Mouse (Mus musculus) lung, embryonic 14.5 days (tissue): ENCODE data around the gene March9. TPM values are rescaled to one million over a fixed set of nuclear protein-coding genes. Genes with fewer than 3 reads are reported as not detected.

Experiments
- ATAC-seq: fragments of 200-750 bp; cut with Nextera tagmentation; 2 replicates; pipeline ENCODE4 v1.8.0; 2017; ENCODE audit warnings: mild to moderate bottlenecking, moderate TSS enrichment, moderate library complexity; ENCODE audit not compliant: insufficient read depth
- DNase-seq: peaks from one replicate; pipeline ENCODE4 v3.0.0-alpha.2; 2015
- H3K27ac ChIP-seq: fragments of 300-500 bp; sonication (generic); 2 replicates; pipeline ENCODE4 v1.5.1; 2014; ENCODE audit warnings: low read depth, mild to moderate bottlenecking, moderate library complexity
- H3K27me3 ChIP-seq: fragments of 300-500 bp; sonication (generic); 2 replicates; pipeline ENCODE4 v1.6.1; 2014; ENCODE audit warnings: low read length, control low read depth; ENCODE audit not compliant: insufficient read depth
- H3K36me3 ChIP-seq: fragments of 300-500 bp; sonication (generic); 2 replicates; pipeline ENCODE4 v1.6.1; 2014; ENCODE audit warnings: control low read depth; ENCODE audit not compliant: insufficient read depth
- H3K4me1 ChIP-seq: fragments of 300-500 bp; sonication (generic); 2 replicates; pipeline ENCODE4 v1.6.1; 2014; ENCODE audit warnings: antibody characterized with exemption, control low read depth; ENCODE audit not compliant: insufficient read depth
- H3K4me2 ChIP-seq: fragments of 300-500 bp; sonication (generic); 2 replicates; pipeline ENCODE4 v1.6.1; 2014; ENCODE audit warnings: mild to moderate bottlenecking
- H3K4me3 ChIP-seq: fragments of 300-500 bp; sonication (generic); 2 replicates; pipeline ENCODE4 v1.5.1; 2014; ENCODE audit warnings: low read depth, low read length
- H3K9ac ChIP-seq: fragments of 300-500 bp; sonication (generic); 2 replicates; pipeline ENCODE4 v1.6.1; 2014
- H3K9me3 ChIP-seq: fragments of 300-500 bp; sonication (generic); 2 replicates; pipeline ENCODE4 v1.6.1; 2016; ENCODE audit warnings: low read depth, low read length, control low read depth
- CTCF ChIP-seq: IDR thresholded peaks from 2 replicates; pipeline ENCODE4 v1.5.1; 2016; ENCODE audit warnings: antibody characterized with exemption, low read depth
- WGBS: fragments of 180-500 bp; shearing (Covaris S2); extraction: QIAGEN DNeasy Blood & Tissue Kit; methylation state at CpG from one replicate; pipeline ENCODE4 v1.1.7; 2014; 5-methylcytosine and 5-hydroxymethylcytosine counted together
- polyA plus RNA-seq: library from polyadenylated mRNA; unstranded; fragments of >200 nt; fragmentation: Nextera tagmentation; extraction: Ambion mirVana; gene quantifications from 2 replicates; pipeline ENCODE4 v1.2.1, GENCODE M21; 2014

The March9 gene
- 0.99 and 1.5 TPM in 2 replicates for polyA plus RNA-seq

GRCm38 (mm10) chr10:127059968-127060916 lies at the start of gene March9:
Gene March9, minus strand, starts transcription at chr10:127060184.
- peak within 1 kb of the TSS; percentile 46; the same call in 1 of the 2 replicates for H3K27ac ChIP-seq
- peaks cover 12% of the 10 kb centered on the region; the same call in 1 of the 2 replicates for H3K4me1 ChIP-seq
- H3K4me2 ChIP-seq, result peak within 1 kb of the TSS; percentile 95
- H3K9ac ChIP-seq, result peak within 1 kb of the TSS; percentile 72
- no peaks in the 10 kb centered on the region for H3K9me3 ChIP-seq
- H3K27me3 ChIP-seq, result peaks cover 30% of the 10 kb centered on the region
- no peak for TF ChIP-seq CTCF
- peak; percentile 80 for DNase-seq
- peak; percentile 16; the same call in 1 of the 2 replicates for ATAC-seq
- peak within 1 kb of the TSS; percentile 70 for H3K4me3 ChIP-seq
- WGBS, result under 1% methylated on average over 61 of the region's 72 CpGs
- H3K36me3 ChIP-seq, result peaks cover 18% of the 10 kb centered on the region

DNA sequence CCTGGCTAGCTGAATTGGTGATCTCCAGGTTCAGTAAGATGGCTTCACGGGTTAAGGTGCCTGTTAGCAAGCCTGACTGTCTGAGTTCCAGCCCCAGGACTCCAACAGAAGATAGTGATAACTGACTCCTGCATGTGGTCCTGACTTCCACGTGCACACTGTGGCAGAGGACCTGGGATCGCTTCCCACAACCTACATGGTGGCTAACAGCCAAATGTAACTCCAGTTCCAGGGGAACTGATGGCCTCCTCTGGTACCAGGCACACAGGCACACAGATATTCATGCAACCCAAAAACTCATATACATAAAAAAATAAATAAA lies 48.2 kb upstream of the March9 start:
- ATAC-seq (no peak), DNase-seq (no peak)
- WGBS, result 69% methylated on average over 3 of the region's 3 CpGs
- H3K27me3 ChIP-seq, result no peaks in the 10 kb centered on the region
- H3K27ac ChIP-seq, result no peak overlapping the region
- no peaks in the 10 kb centered on the region for H3K4me1 ChIP-seq
- H3K4me3 ChIP-seq, result no peak overlapping the region
- no peaks in the 10 kb centered on the region for H3K9me3 ChIP-seq
- TF ChIP-seq CTCF, result no peak
- H3K36me3 ChIP-seq, result peaks cover 14% of the 10 kb centered on the region
- no peak overlapping the region for H3K9ac ChIP-seq
- H3K4me2 ChIP-seq, result no peak overlapping the region

- no peak overlapping the region for H3K27ac ChIP-seq
- ATAC-seq (no peak), DNase-seq (no peak)
- no peaks in the 10 kb centered on the region for H3K9me3 ChIP-seq
- H3K4me1 ChIP-seq, result no peaks in the 10 kb centered on the region
- no peak overlapping the region for H3K4me2 ChIP-seq
- H3K4me3 ChIP-seq, result no peak overlapping the region
- H3K27me3 ChIP-seq, result no peaks in the 10 kb centered on the region
- peaks cover 11% of the 10 kb centered on the region for H3K36me3 ChIP-seq
- no peak for TF ChIP-seq CTCF
- H3K9ac ChIP-seq, result no peak overlapping the region
- 82% methylated on average over 16 of the region's 16 CpGs for WGBS
Observed at GRCm38 (mm10) chr10:127107563-127108261, 47.7 kb upstream of the March9 start.

GRCm38 (mm10) chr10:127103631-127104030 lies 43.6 kb upstream of the March9 start:
- no peak overlapping the region for H3K4me2 ChIP-seq
- peaks cover 24% of the 10 kb centered on the region for H3K36me3 ChIP-seq
- H3K9me3 ChIP-seq, result no peaks in the 10 kb centered on the region
- no peak overlapping the region for H3K4me3 ChIP-seq
- H3K9ac ChIP-seq, result no peak overlapping the region
- ATAC-seq, result no peak
- WGBS, result 61% methylated on average over 7 of the region's 7 CpGs
- H3K4me1 ChIP-seq, result no peaks in the 10 kb centered on the region
- no peak for TF ChIP-seq CTCF
- no peaks in the 10 kb centered on the region for H3K27me3 ChIP-seq
- no peak overlapping the region for H3K27ac ChIP-seq
- no peak for DNase-seq

DNA sequence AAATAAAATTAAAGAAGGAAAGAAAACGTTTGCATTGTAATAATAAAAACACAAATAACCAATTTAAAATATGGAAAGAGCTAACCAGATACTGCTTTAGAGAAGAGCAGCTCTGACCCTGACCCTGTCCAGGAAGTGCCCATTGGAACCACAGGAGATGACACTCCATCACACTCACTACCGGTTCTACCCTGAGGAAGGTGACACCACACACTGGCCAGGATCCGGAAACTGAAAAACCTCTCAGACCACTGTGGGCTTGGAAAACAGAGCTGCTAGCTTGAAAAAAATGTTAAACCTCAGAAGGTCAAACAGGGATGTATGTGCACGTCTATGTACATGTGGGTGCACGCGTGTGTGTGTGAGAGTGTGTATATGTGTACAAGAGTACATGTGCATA lies 41.2 kb upstream of the March9 start:
- no peaks in the 10 kb centered on the region for H3K9me3 ChIP-seq
- H3K27me3 ChIP-seq, result no peaks in the 10 kb centered on the region
- no peaks in the 10 kb centered on the region for H3K4me1 ChIP-seq
- H3K4me2 ChIP-seq, result no peak overlapping the region
- no peak for TF ChIP-seq CTCF
- DNase-seq (no peak), ATAC-seq (no peak)
- WGBS, result 72% methylated on average over 6 of the region's 6 CpGs
- peaks cover 42% of the 10 kb centered on the region for H3K36me3 ChIP-seq
- H3K9ac ChIP-seq, result no peak overlapping the region
- H3K4me3 ChIP-seq, result no peak overlapping the region
- H3K27ac ChIP-seq, result no peak overlapping the region

GRCm38 (mm10) chr10:127100414-127100813 lies 40.4 kb upstream of the March9 start:
- Histone ChIP-seq H3K9ac (no peak overlapping the region), H3K27ac (no peak overlapping the region), H3K9me3 (no peaks in the 10 kb centered on the region), H3K4me3 (no peak overlapping the region), H3K36me3 (peaks cover 45% of the 10 kb centered on the region), H3K4me2 (no peak overlapping the region), H3K4me1 (no peaks in the 10 kb centered on the region), H3K27me3 (no peaks in the 10 kb centered on the region)
- DNase-seq (no peak), ATAC-seq (no peak)
- TF ChIP-seq CTCF, result no peak
- 65% methylated on average over 8 of the region's 8 CpGs for WGBS

GRCm38 (mm10) chr10:127099868-127100267 lies 39.9 kb upstream of the March9 start:
- no peak for TF ChIP-seq CTCF
- 0 out of 2 replicates have a peak, but pooled peaks cover 4% of the 10 kb centered on the region for H3K4me1 ChIP-seq
- no peak overlapping the region for H3K9ac ChIP-seq
- no peak for ATAC-seq
- peaks cover 44% of the 10 kb centered on the region for H3K36me3 ChIP-seq
- no peak overlapping the region for H3K4me2 ChIP-seq
- H3K9me3 ChIP-seq, result no peaks in the 10 kb centered on the region
- H3K4me3 ChIP-seq, result no peak overlapping the region
- WGBS, result 89% methylated on average over 15 of the region's 15 CpGs
- DNase-seq, result no peak
- H3K27ac ChIP-seq, result no peak overlapping the region
- H3K27me3 ChIP-seq, result no peaks in the 10 kb centered on the region
